Mouse (Mus musculus) c-Kit-positive CD71-negative TER-119-negative erythroid progenitor cells, embryonic 14.5 days (primary cell): ENCODE data around the gene Ssu72.
A peak's percentile ranks its signal among the peaks of the same experiment; 100 is the strongest.
"Not testable (repeated sequence)": the region's sequence is repeated elsewhere in the genome, so short reads cannot be mapped to it uniquely, and the experiment has no call there.

Experiments
- DNase-seq: peaks from one replicate; pipeline ENCODE4 v3.0.0-alpha.2; 2013; ENCODE audit warnings: low read depth

The Ssu72 gene

GRCm38 (mm10) chr4:155704721-155705591 is at the start of gene Ssu72:
Gene Ssu72, plus strand, starts transcription at chr4:155704800.
- peak; percentile 92 for DNase-seq

GRCm38 (mm10) chr4:155656214-155656751 is 48.3 kb upstream of the Ssu72 start:
- no peak for DNase-seq

GRCm38 (mm10) chr4:155658961-155659360 is 45.6 kb upstream of the Ssu72 start:
- DNase-seq = no peak

- no peak for DNase-seq
Observed at GRCm38 (mm10) chr4:155660641-155661040, 44.0 kb upstream of the Ssu72 start.

- no peak for DNase-seq
Observed at GRCm38 (mm10) chr4:155666903-155667302, 37.7 kb upstream of the Ssu72 start.

- peak; percentile 93 for DNase-seq
Observed at GRCm38 (mm10) chr4:155668689-155669597, 35.7 kb upstream of the Ssu72 start, which contains the start of gene Mib2. Gene Mib2, minus strand, starts transcription at chr4:155669198.

GRCm38 (mm10) chr4:155669598-155670075 is 35.0 kb upstream of the Ssu72 start:
- DNase-seq = no peak

GRCm38 (mm10) chr4:155670236-155670635 is 34.4 kb upstream of the Ssu72 start:
- DNase-seq = not testable (repeated sequence)

GRCm38 (mm10) chr4:155672082-155672481 is 32.5 kb upstream of the Ssu72 start:
- DNase-seq = no peak

GRCm38 (mm10) chr4:155675991-155676390 is 28.6 kb upstream of the Ssu72 start:
- no peak for DNase-seq

- DNase-seq = not testable (repeated sequence)
Observed at GRCm38 (mm10) chr4:155683670-155684277, 20.8 kb upstream of the Ssu72 start.

- not testable (repeated sequence) for DNase-seq
Observed at GRCm38 (mm10) chr4:155687764-155688163, 16.8 kb upstream of the Ssu72 start.

- DNase-seq = no peak
Observed at GRCm38 (mm10) chr4:155690571-155691375, 13.8 kb upstream of the Ssu72 start.

- no peak for DNase-seq
Observed at GRCm38 (mm10) chr4:155692421-155692820, 12.2 kb upstream of the Ssu72 start.

GRCm38 (mm10) chr4:155694111-155694481 is 10.5 kb upstream of the Ssu72 start, which contains the start of gene Fndc10:
Gene Fndc10, plus strand, starts transcription at chr4:155694342.
- DNase-seq = no peak

- no peak for DNase-seq
Observed at GRCm38 (mm10) chr4:155694482-155695401, 9.9 kb upstream of the Ssu72 start.

- DNase-seq = no peak
Observed at GRCm38 (mm10) chr4:155695531-155696062, 9.0 kb upstream of the Ssu72 start.

GRCm38 (mm10) chr4:155696261-155697255 is 8.0 kb upstream of the Ssu72 start:
- no peak for DNase-seq
